Mouse (Mus musculus) brain, embryonic 14.5 days (tissue): ENCODE data around the gene Gpr3.

Source experiments
- CTCF ChIP-seq: fragments of 200-500 bp; IDR thresholded peaks from 2 replicates; pipeline ENCODE4 v1.5.1; 2012; ENCODE audit warnings: inconsistent platforms, mild to moderate bottlenecking, moderate library complexity, borderline replicate concordance; ENCODE audit not compliant: insufficient read depth, insufficient read length; ENCODE audit errors: extremely low read depth
- POLR2A ChIP-seq: fragments of 200-500 bp; IDR thresholded peaks from 2 replicates; pipeline ENCODE4 v1.6.1; 2012; ENCODE audit warnings: mild to moderate bottlenecking, inconsistent platforms, borderline replicate concordance; ENCODE audit not compliant: poor library complexity, insufficient read depth, insufficient read length, severe bottlenecking; ENCODE audit errors: extremely low read depth

GRCm38 (mm10) chr4:133162196-133162595 lies 50.1 kb downstream of the Gpr3 start:
- no peak for TF ChIP-seq CTCF
- TF ChIP-seq POLR2A = no peak
